Mouse (Mus musculus): Measurements from ENCODE around the gene Enpp6. TPM values are rescaled to one million over a fixed set of nuclear protein-coding genes. Genes with fewer than 3 reads are reported as not detected.
A peak's percentile ranks its signal among the peaks of the same experiment; 100 is the strongest.

Enpp6 gene
- polyA plus RNA-seq, 1 experiment from 2014 or later = 0.20 TPM

DNA sequence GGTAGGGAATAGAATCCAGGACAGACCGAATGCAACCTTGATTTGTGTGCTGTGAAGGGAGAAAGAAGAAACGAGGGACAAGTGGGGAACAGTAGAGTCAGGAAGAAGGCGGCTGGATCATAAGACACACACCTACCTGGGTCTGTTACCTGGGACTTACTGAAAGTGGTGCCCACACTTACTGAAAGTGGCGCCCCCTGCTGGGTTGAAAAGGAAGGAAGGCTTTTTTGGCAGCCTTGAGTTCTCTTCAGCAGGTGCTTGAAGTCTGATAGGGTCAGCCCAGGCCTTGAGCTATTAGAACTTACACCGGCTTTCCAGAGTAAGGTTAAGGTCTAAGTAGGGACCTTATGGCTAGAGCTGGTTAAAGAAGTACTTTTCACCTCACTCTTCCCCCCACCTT, 40.5 kb upstream of the Enpp6 start:
- TF ChIP-seq CTCF (IDR thresholded peaks at IDR 0.05; ENCODE audit: low read depth) = peak; percentile 66
- Histone ChIP-seq H3K4me2 (replicated peaks; ENCODE audit: low read depth) (no peak overlapping the region), H3K4me3 (ENCODE audit: low read depth, low read length) (no peak overlapping the region), H3K27me3 (replicated peaks; ENCODE audit: control insufficient read depth, insufficient read depth, low read length) (no peaks in the 10 kb centered on the region), H3K4me1 (replicated peaks; ENCODE audit: control insufficient read depth, insufficient read depth, low read length) (no peaks in the 10 kb centered on the region), H3K9me3 (ENCODE audit: control insufficient read depth) (no peaks in the 10 kb centered on the region), H3K27ac (ENCODE audit: low read depth, low read length) (no peak overlapping the region), H3K36me3 (ENCODE audit: control insufficient read depth, insufficient read depth) (no peaks in the 10 kb centered on the region), H3K9ac (ENCODE audit: low read depth, low read length) (no peak overlapping the region)
- ATAC-seq = no peak
- WGBS = 72% methylated on average over 5 of the region's 5 CpGs

DNA sequence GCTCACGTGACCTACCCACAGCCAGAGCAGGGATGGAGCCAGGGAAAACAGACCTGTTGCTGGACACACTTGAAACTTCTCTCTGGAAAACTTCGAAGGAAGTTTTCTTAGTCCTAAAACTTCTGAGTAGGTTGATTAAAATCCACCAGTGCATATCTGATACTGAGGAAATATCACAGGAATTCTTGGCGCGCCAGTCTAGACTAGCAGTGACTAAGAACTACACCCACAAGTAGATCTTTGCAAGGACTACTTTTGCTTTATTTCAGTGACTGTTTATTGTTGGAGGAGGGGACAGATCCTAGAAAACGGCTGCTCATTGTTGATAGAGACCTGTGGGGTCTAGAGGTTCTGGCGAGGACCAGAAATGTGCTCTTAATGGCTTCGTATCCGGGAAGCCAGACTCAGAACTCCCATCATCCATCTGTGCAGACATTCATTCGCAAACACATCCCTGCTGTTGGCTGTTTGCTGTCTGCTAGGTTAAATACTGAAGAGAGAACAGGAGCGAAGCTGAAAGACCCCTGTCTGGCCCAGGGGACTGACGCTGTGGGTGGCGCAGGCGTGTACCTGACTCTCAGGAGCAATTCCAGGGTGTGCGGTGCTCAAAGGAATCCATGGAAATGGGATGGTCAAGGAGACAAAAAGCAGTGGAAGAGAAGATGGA, 38.5 kb upstream of the Enpp6 start:
- Histone ChIP-seq H3K36me3 (ENCODE audit: control insufficient read depth, insufficient read depth) (no peaks in the 10 kb centered on the region), H3K4me2 (replicated peaks; ENCODE audit: low read depth) (no peak overlapping the region), H3K27me3 (replicated peaks; ENCODE audit: control insufficient read depth, insufficient read depth, low read length) (no peaks in the 10 kb centered on the region), H3K27ac (ENCODE audit: low read depth, low read length) (no peak overlapping the region), H3K4me3 (ENCODE audit: low read depth, low read length) (no peak overlapping the region), H3K9me3 (ENCODE audit: control insufficient read depth) (no peaks in the 10 kb centered on the region), H3K4me1 (replicated peaks; ENCODE audit: control insufficient read depth, insufficient read depth, low read length) (no peaks in the 10 kb centered on the region), H3K9ac (ENCODE audit: low read depth, low read length) (no peak overlapping the region)
- TF ChIP-seq CTCF (IDR thresholded peaks at IDR 0.05; ENCODE audit: low read depth) = no peak
- no peak for ATAC-seq
- WGBS = 67% methylated on average over 14 of the region's 14 CpGs

DNA sequence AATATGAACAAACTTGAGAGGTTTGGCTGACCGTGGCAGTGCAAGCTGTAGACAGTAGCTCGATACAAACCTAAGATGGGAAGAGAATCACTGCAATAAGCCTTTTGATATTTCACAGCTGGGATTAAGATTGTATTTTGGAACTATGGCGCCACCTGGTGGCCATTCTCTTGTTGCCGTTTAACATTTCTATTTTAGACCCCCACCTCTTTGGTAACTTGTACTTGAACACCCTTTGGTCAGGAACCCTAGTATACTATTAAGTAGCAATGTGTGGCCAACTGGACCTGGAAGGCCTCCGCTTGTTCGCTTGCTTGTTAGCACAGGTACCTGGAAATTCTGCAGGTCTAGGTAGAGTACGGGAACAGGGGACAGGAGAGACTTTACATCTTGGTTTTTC, 33.2 kb upstream of the Enpp6 start:
- no peaks in the 10 kb centered on the region for H3K4me1 ChIP-seq (replicated peaks; ENCODE audit: control insufficient read depth, insufficient read depth, low read length)
- no peak overlapping the region for H3K4me3 ChIP-seq (ENCODE audit: low read depth, low read length)
- WGBS = 19% methylated on average over 7 of the region's 7 CpGs
- H3K27ac ChIP-seq (ENCODE audit: low read depth, low read length) = no peak overlapping the region
- peak; percentile 86 for TF ChIP-seq CTCF (IDR thresholded peaks at IDR 0.05; ENCODE audit: low read depth)
- no peaks in the 10 kb centered on the region for H3K36me3 ChIP-seq (ENCODE audit: control insufficient read depth, insufficient read depth)
- no peaks in the 10 kb centered on the region for H3K9me3 ChIP-seq (ENCODE audit: control insufficient read depth)
- H3K4me2 ChIP-seq (replicated peaks; ENCODE audit: low read depth) = no peak overlapping the region
- no peak for ATAC-seq
- H3K9ac ChIP-seq (ENCODE audit: low read depth, low read length) = no peak overlapping the region
- no peaks in the 10 kb centered on the region for H3K27me3 ChIP-seq (replicated peaks; ENCODE audit: control insufficient read depth, insufficient read depth, low read length)

DNA sequence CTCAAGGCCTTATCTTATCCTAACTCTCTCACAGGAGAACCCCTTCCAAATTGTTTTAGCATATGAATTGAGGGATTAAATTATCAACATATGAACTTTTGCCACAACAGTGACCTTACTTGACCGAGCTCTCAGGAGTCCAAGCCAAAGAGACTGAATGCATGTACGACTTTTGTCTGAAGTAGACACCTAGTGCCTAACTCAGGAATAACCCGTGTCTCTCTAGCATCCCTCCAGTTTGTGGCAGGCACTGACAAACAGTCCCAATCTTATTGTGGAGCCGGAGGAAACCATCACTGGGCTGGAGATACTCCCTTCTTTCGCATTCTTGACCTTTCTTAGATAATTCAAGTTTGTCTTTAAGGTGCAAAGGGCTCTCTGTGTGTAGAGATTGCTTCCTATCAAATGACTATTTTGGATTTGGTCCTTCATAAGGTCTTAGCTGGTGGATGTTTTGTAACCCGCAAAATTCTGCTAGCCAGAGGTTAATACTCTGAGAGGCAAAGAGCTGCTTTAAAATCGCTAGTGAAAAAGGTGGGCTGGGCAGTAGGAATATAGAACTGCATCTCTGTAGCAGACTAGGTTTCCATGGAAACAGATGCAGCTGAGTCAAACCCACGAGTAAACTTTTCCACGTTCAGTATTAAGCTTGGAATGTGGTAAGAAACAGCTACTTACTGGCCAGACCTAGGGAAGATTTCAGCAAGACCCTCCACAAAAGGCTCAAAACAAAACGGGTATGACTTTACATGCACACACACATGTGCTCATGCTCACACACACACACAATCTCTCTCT, 23.9 kb upstream of the Enpp6 start:
- Histone ChIP-seq H3K27me3 (replicated peaks; ENCODE audit: control insufficient read depth, insufficient read depth, low read length) (no peaks in the 10 kb centered on the region), H3K4me3 (ENCODE audit: low read depth, low read length) (no peak overlapping the region), H3K9me3 (ENCODE audit: control insufficient read depth) (no peaks in the 10 kb centered on the region), H3K9ac (ENCODE audit: low read depth, low read length) (no peak overlapping the region), H3K36me3 (ENCODE audit: control insufficient read depth, insufficient read depth) (no peaks in the 10 kb centered on the region), H3K27ac (ENCODE audit: low read depth, low read length) (no peak overlapping the region), H3K4me1 (replicated peaks; ENCODE audit: control insufficient read depth, insufficient read depth, low read length) (no peaks in the 10 kb centered on the region), H3K4me2 (replicated peaks; ENCODE audit: low read depth) (no peak overlapping the region)
- TF ChIP-seq CTCF (IDR thresholded peaks at IDR 0.05; ENCODE audit: low read depth) = no peak
- 54% methylated on average over 10 of the region's 10 CpGs for WGBS
- no peak for ATAC-seq

DNA sequence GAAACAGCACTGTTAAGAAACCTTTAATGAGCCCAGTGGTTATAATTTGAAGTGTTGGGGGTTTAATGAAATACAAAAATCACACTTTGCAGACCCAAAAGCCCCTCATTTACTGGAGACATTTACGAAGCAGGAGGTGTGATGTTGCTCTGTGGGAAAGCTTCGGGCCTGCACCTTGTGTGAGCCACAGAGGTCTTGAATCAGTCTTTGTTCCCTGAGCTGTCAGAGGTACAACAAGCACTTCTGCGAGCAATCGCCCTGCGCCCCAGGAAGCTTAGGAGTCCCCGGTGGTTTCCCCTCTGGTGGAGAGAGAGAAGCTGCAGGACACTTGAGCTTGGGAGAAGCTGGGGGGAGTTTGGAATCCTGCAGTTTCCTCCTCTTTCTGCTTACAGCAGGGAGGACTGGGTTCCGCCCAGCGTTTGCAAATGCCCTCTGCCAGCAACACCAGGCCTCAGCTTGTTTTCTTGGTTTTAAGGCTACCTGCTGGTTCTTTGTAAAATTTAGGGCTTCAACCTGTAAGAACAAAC, 23.0 kb upstream of the Enpp6 start:
- no peaks in the 10 kb centered on the region for H3K9me3 ChIP-seq (ENCODE audit: control insufficient read depth)
- WGBS = 61% methylated on average over 8 of the region's 8 CpGs
- no peak overlapping the region for H3K4me2 ChIP-seq (replicated peaks; ENCODE audit: low read depth)
- ATAC-seq = no peak
- H3K27ac ChIP-seq (ENCODE audit: low read depth, low read length) = no peak overlapping the region
- no peaks in the 10 kb centered on the region for H3K4me1 ChIP-seq (replicated peaks; ENCODE audit: control insufficient read depth, insufficient read depth, low read length)
- H3K4me3 ChIP-seq (ENCODE audit: low read depth, low read length) = no peak overlapping the region
- no peak for TF ChIP-seq CTCF (IDR thresholded peaks at IDR 0.05; ENCODE audit: low read depth)
- no peaks in the 10 kb centered on the region for H3K36me3 ChIP-seq (ENCODE audit: control insufficient read depth, insufficient read depth)
- no peaks in the 10 kb centered on the region for H3K27me3 ChIP-seq (replicated peaks; ENCODE audit: control insufficient read depth, insufficient read depth, low read length)
- H3K9ac ChIP-seq (ENCODE audit: low read depth, low read length) = no peak overlapping the region

DNA sequence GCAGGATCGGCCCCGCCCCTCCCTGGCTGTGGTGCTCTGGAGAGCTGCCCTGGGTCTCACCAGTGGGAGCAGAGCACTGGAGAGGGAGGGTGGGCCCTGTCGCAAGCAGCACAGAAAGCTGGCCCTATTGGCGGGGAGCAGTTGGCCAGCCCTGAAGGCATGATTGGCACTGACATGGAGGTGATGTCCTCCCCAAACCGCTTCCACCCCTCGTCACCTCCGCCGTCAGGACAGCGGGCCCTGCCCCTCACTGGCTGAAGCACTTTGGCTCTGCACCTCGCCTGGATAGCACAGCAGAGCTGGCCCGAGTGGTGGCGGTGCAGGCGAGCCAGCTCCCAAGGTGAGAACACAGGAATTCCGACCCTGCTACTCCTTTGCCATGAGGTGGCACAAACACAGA, 20.9 kb upstream of the Enpp6 start:
- no peak for TF ChIP-seq CTCF (IDR thresholded peaks at IDR 0.05; ENCODE audit: low read depth)
- Histone ChIP-seq H3K4me2 (replicated peaks; ENCODE audit: low read depth) (no peak overlapping the region), H3K9ac (ENCODE audit: low read depth, low read length) (no peak overlapping the region), H3K9me3 (ENCODE audit: control insufficient read depth) (no peaks in the 10 kb centered on the region), H3K36me3 (ENCODE audit: control insufficient read depth, insufficient read depth) (no peaks in the 10 kb centered on the region), H3K27me3 (replicated peaks; ENCODE audit: control insufficient read depth, insufficient read depth, low read length) (no peaks in the 10 kb centered on the region), H3K4me1 (replicated peaks; ENCODE audit: control insufficient read depth, insufficient read depth, low read length) (no peaks in the 10 kb centered on the region), H3K4me3 (ENCODE audit: low read depth, low read length) (no peak overlapping the region), H3K27ac (ENCODE audit: low read depth, low read length) (no peak overlapping the region)
- WGBS = 56% methylated on average over 14 of the region's 14 CpGs
- 0 out of 2 replicates have a peak, but pooled peaks have one; percentile 13 for ATAC-seq
